22 mouse cellular contexts compared by ENCODE assay signal in the genomic region with DNA sequence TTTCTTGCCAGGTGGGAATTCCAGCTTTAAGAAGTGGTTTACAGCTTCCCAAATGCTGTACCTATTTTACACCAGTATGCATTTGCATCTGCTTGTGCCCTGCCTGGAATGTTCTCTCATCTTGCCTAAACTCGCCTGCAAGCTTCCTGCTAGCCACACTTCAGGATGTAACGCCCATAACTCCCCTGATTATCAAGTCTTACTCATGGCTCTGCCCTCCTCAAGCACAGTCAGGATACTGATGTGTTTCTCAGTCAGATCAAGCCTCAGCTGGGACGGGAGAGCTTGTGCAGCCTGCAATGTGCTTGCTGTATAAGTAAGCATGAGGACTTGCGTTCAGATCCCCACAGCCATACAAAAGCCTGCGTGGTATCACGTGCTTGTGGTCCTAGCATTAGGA.
"Had no signal": no experiment of that assay in that cellular context is flagged by ENCODE, and none has a peak within 500 bp of the region (broad histone marks: within the 10 kb centered on the region; RNA-seq: fewer than 3 reads in every experiment).

No protein-coding gene starts in this region.

- H3K36me3 ChIP-seq: heart, embryonic 10.5 days; heart, embryonic 12.5 days; hindbrain, embryonic 13.5 days; hindbrain, embryonic 15.5 days; kidney, embryonic 15.5 days; limb, embryonic 13.5 days; limb, embryonic 15.5 days; liver, embryonic 12.5 days had no signal

- ATAC-seq: hindbrain, postnatal 0 days; intestine, embryonic 16.5 days; liver, embryonic 12.5 days had no signal

- H3K4me1 ChIP-seq: hindbrain, embryonic 13.5 days; hindbrain, embryonic 15.5 days; kidney, embryonic 15.5 days; limb, embryonic 13.5 days; limb, embryonic 15.5 days had no signal

- H3K4me2 ChIP-seq: heart, embryonic 12.5 days; hindbrain, embryonic 13.5 days; hindbrain, embryonic 15.5 days; kidney, embryonic 15.5 days; limb, embryonic 13.5 days; limb, embryonic 15.5 days; liver, embryonic 12.5 days had no signal

- DNase-seq: gastrocnemius, postnatal 14 days; heart, postnatal 10 days; kidney, adult 11 months; kidney, adult 2 months; kidney, adult 9 months; kidney, postnatal 14 days; kidney, postnatal 36 days; layer of hippocampus, adult 9-11 months; layer of hippocampus, postnatal 36 days; left cerebral cortex, postnatal 4 days had no signal

- H3K9ac ChIP-seq: hindbrain, embryonic 13.5 days; hindbrain, embryonic 15.5 days; kidney, embryonic 15.5 days; limb, embryonic 13.5 days; limb, embryonic 15.5 days; liver, embryonic 12.5 days; liver, embryonic 14.5 days had no signal

- H3K27me3 ChIP-seq: hindbrain, embryonic 13.5 days; hindbrain, embryonic 15.5 days; kidney, embryonic 15.5 days; limb, embryonic 13.5 days; limb, embryonic 15.5 days; liver, embryonic 12.5 days had no signal

- H3K4me3 ChIP-seq: heart, embryonic 10.5 days; heart, embryonic 12.5 days; hindbrain, embryonic 13.5 days; hindbrain, embryonic 15.5 days; kidney, embryonic 15.5 days; limb, embryonic 13.5 days; limb, embryonic 15.5 days; liver, embryonic 12.5 days had no signal

- H3K9me3 ChIP-seq: heart, embryonic 10.5 days; heart, embryonic 12.5 days; hindbrain, embryonic 13.5 days; hindbrain, embryonic 15.5 days; kidney, embryonic 15.5 days; limb, embryonic 13.5 days; limb, embryonic 15.5 days; liver, embryonic 12.5 days had no signal

- H3K27ac ChIP-seq: heart, embryonic 10.5 days; hindbrain, embryonic 13.5 days; hindbrain, embryonic 15.5 days; hindbrain, postnatal 0 days; kidney, embryonic 15.5 days; kidney, postnatal 0 days; limb, embryonic 13.5 days; limb, embryonic 15.5 days; liver, embryonic 12.5 days; liver, embryonic 14.5 days had no signal
